Mouse (Mus musculus) myocyte (in vitro differentiated cells): ENCODE results near the gene Paqr7.

Source experiments
- CEBPB ChIP-seq: IDR thresholded peaks from 2 replicates; pipeline ENCODE4 v1.6.1; 2011; ENCODE audit warnings: mild to moderate bottlenecking, moderate library complexity; ENCODE audit not compliant: poor library complexity, insufficient read depth, severe bottlenecking
- POLR2A ChIP-seq: IDR thresholded peaks from one replicate; pipeline ENCODE4 v1.6.1; 2011; ENCODE audit warnings: low read depth, mild to moderate bottlenecking, control low read depth, moderate library complexity; ENCODE audit not compliant: insufficient read length
- POLR2AphosphoS2 ChIP-seq: IDR thresholded peaks from one replicate; pipeline ENCODE4 v1.6.1; 2011; ENCODE audit warnings: low read depth, control low read depth; ENCODE audit not compliant: insufficient read length
- USF1 ChIP-seq: IDR thresholded peaks from one replicate; pipeline ENCODE4 v1.6.1; 2011; ENCODE audit warnings: low read depth, mild to moderate bottlenecking, control low read depth, moderate library complexity

- TF ChIP-seq POLR2A (no peak), CEBPB (no peak), USF1 (no peak), POLR2AphosphoS2 (no peak)
These were observed 13.3 kb upstream of the Paqr7 start for GRCm38 (mm10) chr4:134483078-134483688.
